Mouse (Mus musculus) right cerebral cortex, adult 2 months (tissue): Measurements from ENCODE around the gene Itprip.
A peak's percentile ranks its signal among the peaks of the same experiment; 100 is the strongest.

Experiments
- DNase-seq, 2 experiments: peaks; one replicate each; pipeline ENCODE4 v3.0.0; 2021 to 2022; ENCODE audit warnings: low spot score in 2 of 2

Gene Itprip

GRCm38 (mm10) chr19:47915251-47915650, 3.8 kb downstream of the Itprip start:
- DNase-seq: no peak

- no peak for DNase-seq
Measured at GRCm38 (mm10) chr19:47914191-47914590, 4.9 kb downstream of the Itprip start.

- no peak for DNase-seq
Measured at GRCm38 (mm10) chr19:47913344-47913743, 5.8 kb downstream of the Itprip start.

GRCm38 (mm10) chr19:47910751-47911150, 8.3 kb downstream of the Itprip start:
- no peak for DNase-seq

- DNase-seq: no peak
Measured at GRCm38 (mm10) chr19:47910117-47910618, 8.9 kb downstream of the Itprip start.

- no peak for DNase-seq
Measured at GRCm38 (mm10) chr19:47909387-47910116, 9.5 kb downstream of the Itprip start.

- DNase-seq: no peak
Measured at GRCm38 (mm10) chr19:47908961-47909371, 10.1 kb downstream of the Itprip start.

- no peak for DNase-seq
Measured at GRCm38 (mm10) chr19:47907596-47907995, 11.5 kb downstream of the Itprip start.

GRCm38 (mm10) chr19:47905603-47906002, 13.5 kb downstream of the Itprip start:
- DNase-seq: no peak

GRCm38 (mm10) chr19:47905081-47905480, 14.0 kb downstream of the Itprip start:
- DNase-seq: no peak

GRCm38 (mm10) chr19:47903679-47904078, 15.4 kb downstream of the Itprip start:
- no peak for DNase-seq

- DNase-seq: no peak
Measured at GRCm38 (mm10) chr19:47902316-47903201, 16.5 kb downstream of the Itprip start.

GRCm38 (mm10) chr19:47900558-47900957, 18.5 kb downstream of the Itprip start:
- no peak for DNase-seq

GRCm38 (mm10) chr19:47900012-47900411, 19.1 kb downstream of the Itprip start:
- DNase-seq: no peak

GRCm38 (mm10) chr19:47898472-47899079, 20.5 kb downstream of the Itprip start:
- DNase-seq: no peak

GRCm38 (mm10) chr19:47893092-47893491, 26.0 kb downstream of the Itprip start:
- no peak for DNase-seq

GRCm38 (mm10) chr19:47891562-47892312, 27.4 kb downstream of the Itprip start:
- no peak for DNase-seq

GRCm38 (mm10) chr19:47890489-47891130, 28.5 kb downstream of the Itprip start:
- DNase-seq: no peak

- DNase-seq: no peak
Measured at GRCm38 (mm10) chr19:47888037-47888436, 31.1 kb downstream of the Itprip start.

GRCm38 (mm10) chr19:47887417-47887816, 31.7 kb downstream of the Itprip start:
- DNase-seq: peak in 1 of 2 experiments; percentile 8

- DNase-seq: no peak
Measured at GRCm38 (mm10) chr19:47886617-47887016, 32.5 kb downstream of the Itprip start.
